Mouse (Mus musculus) liver, embryonic 13.5 days (tissue): Measurements from ENCODE around the gene Adcy1. TPM values are rescaled to one million over a fixed set of nuclear protein-coding genes. Genes with fewer than 3 reads are reported as not detected.

ENCODE experiments used
- ATAC-seq: fragments of 200-750 bp; cut with Nextera tagmentation; 2 replicates; pipeline ENCODE4 v1.8.0; 2017; ENCODE audit warnings: low read depth, mild to moderate bottlenecking, moderate number of reproducible peaks, moderate library complexity
- DNase-seq: peaks from one replicate; pipeline ENCODE4 v3.0.0; 2022
- H3K27ac ChIP-seq: fragments of 300-500 bp; sonication (generic); 2 replicates; pipeline ENCODE4 v1.5.1; 2015; ENCODE audit warnings: moderate library complexity, mild to moderate bottlenecking, inconsistent platforms
- H3K27me3 ChIP-seq: fragments of 300-500 bp; sonication (generic); 2 replicates; pipeline ENCODE4 v1.6.1; 2015; ENCODE audit warnings: mild to moderate bottlenecking, inconsistent platforms
- H3K36me3 ChIP-seq: fragments of 300-500 bp; sonication (generic); 2 replicates; pipeline ENCODE4 v1.6.1; 2015; ENCODE audit warnings: mild to moderate bottlenecking, inconsistent platforms
- H3K4me1 ChIP-seq: fragments of 300-500 bp; sonication (generic); replicated peaks from 2 replicates; pipeline ENCODE4 v1.6.1; 2015; ENCODE audit warnings: inconsistent platforms
- H3K4me2 ChIP-seq: fragments of 300-500 bp; sonication (generic); 2 replicates; pipeline ENCODE4 v1.6.1; 2015; ENCODE audit warnings: inconsistent platforms, mild to moderate bottlenecking, moderate library complexity
- H3K4me3 ChIP-seq: fragments of 300-500 bp; sonication (generic); replicated peaks from 2 replicates; pipeline ENCODE4 v1.5.1; 2015; ENCODE audit warnings: mild to moderate bottlenecking, inconsistent platforms
- H3K9ac ChIP-seq: fragments of 300-500 bp; sonication (generic); 2 replicates; pipeline ENCODE4 v1.6.1; 2015; ENCODE audit warnings: mild to moderate bottlenecking, inconsistent platforms
- H3K9me3 ChIP-seq: fragments of 300-500 bp; sonication (generic); replicated peaks from 2 replicates; pipeline ENCODE4 v1.6.1; 2016; ENCODE audit warnings: inconsistent platforms
- whole genome bisulfite sequencing: fragments of 180-500 bp; shearing (Covaris S2); methylation state at CpG from one replicate; pipeline ENCODE4 v1.1.7; 2015; ENCODE audit not compliant: insufficient replicate concordance; 5-methylcytosine and 5-hydroxymethylcytosine counted together
- polyA plus RNA-seq: library from polyadenylated mRNA; unstranded; fragments of >200 nt; fragmentation: Nextera tagmentation; extraction: Ambion mirVana; gene quantifications from 2 replicates; pipeline ENCODE4 v1.2.1, GENCODE M21; 2015

Gene Adcy1
- 0.21 and 0.24 TPM in 2 replicates for polyA plus RNA-seq

GRCm38 (mm10) chr11:7063001-7063584, at the start of gene Adcy1:
TSS of gene Adcy1 (plus strand) at chr11:7063489.
- no peak for ATAC-seq
- no peak within 1 kb of the TSS for H3K9ac ChIP-seq

DNA sequence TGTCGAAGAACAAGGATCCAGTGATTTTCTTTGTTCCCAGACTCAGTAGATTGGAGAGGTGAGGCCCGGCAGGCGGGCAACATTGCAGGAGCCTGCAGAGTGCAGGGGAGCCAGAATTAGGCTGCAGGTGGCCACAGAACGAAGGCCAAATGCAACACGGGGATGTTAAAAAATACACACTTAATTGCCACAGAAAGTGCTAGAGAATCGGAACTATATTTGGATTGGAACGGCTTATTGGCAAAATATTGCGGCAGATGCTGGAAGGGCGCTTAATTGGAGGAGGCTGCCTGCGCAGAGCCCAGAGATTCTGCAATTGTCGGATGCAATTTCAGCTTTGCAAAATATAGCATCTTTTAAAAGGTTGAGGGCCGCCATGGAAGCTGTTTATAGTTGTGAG, 46.4 kb upstream of the Adcy1 start:
- Histone ChIP-seq H3K9ac (no peak overlapping the region), H3K4me3 (no peak overlapping the region), H3K27ac (no peak overlapping the region), H3K36me3 (no peaks in the 10 kb centered on the region), H3K4me1 (no peaks in the 10 kb centered on the region), H3K9me3 (no peaks in the 10 kb centered on the region), H3K4me2 (no peak overlapping the region), H3K27me3 (no peaks in the 10 kb centered on the region)
- WGBS: 73% methylated on average over 12 of the region's 12 CpGs
- ATAC-seq (no peak), DNase-seq (no peak)

More at GRCm38 (mm10) chr11:7063001-7063584, at the start of gene Adcy1:
- WGBS: 2% methylated on average over 25 of the region's 69 CpGs
- Histone ChIP-seq H3K4me2 (peak within 1 kb of the TSS; percentile 62), H3K27me3 (peaks cover 70% of the 10 kb centered on the region), H3K4me3 (peak within 1 kb of the TSS; percentile 51), H3K9me3 (no peaks in the 10 kb centered on the region), H3K36me3 (no peaks in the 10 kb centered on the region), H3K27ac (no peak within 1 kb of the TSS), H3K4me1 (no peaks in the 10 kb centered on the region; the same call in 1 of the 2 replicates)
- DNase-seq: no peak

DNA sequence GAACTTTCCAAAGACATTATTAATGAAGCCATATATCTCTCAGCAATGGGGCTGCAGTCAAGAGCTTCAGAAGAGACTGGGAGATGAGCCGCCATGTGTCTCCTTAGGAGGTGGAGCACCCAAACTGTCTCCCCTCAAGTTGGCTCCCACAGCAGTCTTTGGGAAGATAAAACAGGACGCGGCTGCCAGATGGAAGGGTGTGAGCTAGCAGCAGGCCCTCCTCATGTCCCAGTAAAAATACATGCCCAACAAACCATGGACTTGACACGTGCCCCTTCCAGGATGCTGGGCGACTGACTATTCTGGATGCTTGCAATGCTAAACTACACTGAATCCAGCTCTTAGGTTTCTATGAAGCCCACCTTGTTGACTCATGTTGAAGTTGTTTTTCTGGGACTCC, 45.2 kb upstream of the Adcy1 start:
- Histone ChIP-seq H3K27ac (no peak overlapping the region), H3K9ac (no peak overlapping the region), H3K4me2 (no peak overlapping the region), H3K9me3 (no peaks in the 10 kb centered on the region), H3K27me3 (no peaks in the 10 kb centered on the region), H3K4me3 (no peak overlapping the region), H3K36me3 (no peaks in the 10 kb centered on the region), H3K4me1 (no peaks in the 10 kb centered on the region)
- WGBS: 81% methylated on average over 5 of the region's 5 CpGs
- no peak for ATAC-seq
- no peak for DNase-seq

DNA sequence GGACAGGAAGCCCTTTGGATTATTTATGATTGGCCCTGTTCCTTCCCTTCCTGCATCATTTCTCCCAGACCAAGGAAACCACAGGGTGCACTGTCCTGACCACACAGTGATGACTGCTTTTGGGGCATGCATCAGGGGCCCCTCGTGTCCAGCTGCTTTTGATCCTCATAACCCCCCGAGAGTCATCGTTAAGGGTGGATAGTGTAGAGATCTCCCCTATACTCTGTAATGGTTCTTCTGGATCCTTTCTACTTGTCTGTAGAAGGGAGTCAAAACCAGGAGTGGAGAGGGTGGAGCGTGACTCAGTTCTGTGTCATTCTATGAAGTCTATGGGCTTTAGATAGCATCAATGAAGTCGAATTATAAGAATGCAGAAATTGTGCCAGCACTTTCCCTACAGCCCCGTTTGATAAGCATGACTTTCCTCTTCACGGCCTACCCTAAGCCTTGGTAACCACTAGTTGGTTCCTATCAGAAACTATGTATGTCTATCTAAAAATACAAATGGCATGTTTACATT, 44.2 kb upstream of the Adcy1 start:
- H3K4me3 ChIP-seq: no peak overlapping the region
- WGBS: 53% methylated on average over 7 of the region's 7 CpGs
- H3K36me3 ChIP-seq: no peaks in the 10 kb centered on the region
- no peak overlapping the region for H3K4me2 ChIP-seq
- DNase-seq (no peak), ATAC-seq (no peak)
- H3K27ac ChIP-seq: no peak overlapping the region
- no peaks in the 10 kb centered on the region for H3K4me1 ChIP-seq
- no peak overlapping the region for H3K9ac ChIP-seq
- H3K27me3 ChIP-seq: no peaks in the 10 kb centered on the region
- no peaks in the 10 kb centered on the region for H3K9me3 ChIP-seq

- H3K27me3 ChIP-seq: no peaks in the 10 kb centered on the region
- no peak overlapping the region for H3K4me3 ChIP-seq
- H3K27ac ChIP-seq: no peak overlapping the region
- no peak overlapping the region for H3K9ac ChIP-seq
- no peaks in the 10 kb centered on the region for H3K9me3 ChIP-seq
- no peaks in the 10 kb centered on the region for H3K4me1 ChIP-seq
- DNase-seq (no peak), ATAC-seq (no peak)
- H3K4me2 ChIP-seq: no peak overlapping the region
- no peaks in the 10 kb centered on the region for H3K36me3 ChIP-seq
- WGBS: 41% methylated on average over 2 of the region's 2 CpGs
These were observed 30.2 kb upstream of the Adcy1 start for GRCm38 (mm10) chr11:7033063-7033462.

DNA sequence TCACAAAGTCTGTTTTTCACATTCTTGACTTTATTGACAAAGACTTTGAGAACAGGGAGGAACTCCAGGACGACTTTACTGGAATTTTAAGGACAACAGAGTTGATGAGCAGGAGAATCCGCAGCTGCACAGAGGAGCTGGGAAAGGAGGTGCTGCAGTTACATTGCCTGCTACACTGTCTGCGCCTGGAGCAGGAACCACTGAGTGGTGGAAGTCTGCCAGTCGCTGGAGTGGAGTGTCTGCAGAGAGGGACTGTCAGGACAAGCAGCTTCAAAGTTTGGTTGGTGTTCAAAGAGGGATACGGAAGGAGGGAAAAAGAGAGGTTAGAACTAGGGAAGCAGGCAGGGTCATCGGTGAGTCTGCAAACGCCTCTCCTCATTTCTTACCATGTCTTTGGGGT, 23.6 kb upstream of the Adcy1 start:
- ATAC-seq (no peak), DNase-seq (no peak)
- no peaks in the 10 kb centered on the region for H3K36me3 ChIP-seq
- H3K4me2 ChIP-seq: no peak overlapping the region
- H3K4me3 ChIP-seq: no peak overlapping the region
- H3K27ac ChIP-seq: no peak overlapping the region
- no peaks in the 10 kb centered on the region for H3K9me3 ChIP-seq
- WGBS: 21% methylated on average over 7 of the region's 7 CpGs
- no peaks in the 10 kb centered on the region for H3K4me1 ChIP-seq
- H3K27me3 ChIP-seq: no peaks in the 10 kb centered on the region
- H3K9ac ChIP-seq: no peak overlapping the region

DNA sequence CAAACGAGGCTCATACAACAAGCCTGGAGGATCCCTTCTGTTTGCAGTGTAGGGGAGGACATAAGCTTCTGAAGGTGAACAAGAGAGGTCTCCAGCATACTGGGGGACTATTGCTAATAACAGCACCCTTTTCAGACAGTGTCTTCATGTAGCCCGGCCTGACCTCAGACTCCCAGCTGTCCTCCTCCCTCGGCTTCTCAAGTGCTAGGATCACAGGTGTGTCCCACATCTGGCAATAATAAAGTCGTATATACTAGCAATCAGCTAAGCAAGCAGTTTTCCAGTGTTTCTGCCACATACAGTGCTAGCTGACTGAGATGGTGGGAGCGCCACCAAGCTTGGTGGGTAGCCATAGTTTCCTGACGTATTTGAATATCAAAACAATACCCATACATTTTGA, 22.5 kb upstream of the Adcy1 start:
- no peak overlapping the region for H3K27ac ChIP-seq
- H3K4me2 ChIP-seq: no peak overlapping the region
- H3K27me3 ChIP-seq: no peaks in the 10 kb centered on the region
- H3K36me3 ChIP-seq: no peaks in the 10 kb centered on the region
- WGBS: 58% methylated on average over 6 of the region's 6 CpGs
- no peaks in the 10 kb centered on the region for H3K9me3 ChIP-seq
- H3K9ac ChIP-seq: no peak overlapping the region
- no peak overlapping the region for H3K4me3 ChIP-seq
- DNase-seq (no peak), ATAC-seq (no peak)
- no peaks in the 10 kb centered on the region for H3K4me1 ChIP-seq

DNA sequence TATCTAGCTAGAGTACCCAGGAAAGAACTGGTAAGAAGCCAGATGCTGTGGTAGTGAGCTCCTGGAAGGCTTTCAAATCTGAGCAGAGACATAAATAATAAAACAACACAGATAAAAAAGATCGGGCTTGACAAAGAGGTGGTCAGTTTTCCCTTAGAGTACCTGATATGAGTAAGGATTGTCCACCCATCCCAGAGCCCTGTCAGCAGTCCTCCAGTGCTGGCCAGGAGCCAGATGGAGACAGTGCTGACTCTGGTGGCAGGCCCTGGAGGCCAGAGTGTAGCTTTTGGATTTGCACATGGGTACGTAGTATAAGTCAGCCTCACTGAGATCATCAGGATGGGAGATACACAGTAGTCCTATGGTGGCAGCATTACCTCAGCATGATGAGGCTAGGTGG, 16.1 kb upstream of the Adcy1 start:
- WGBS: 71% methylated on average over 2 of the region's 2 CpGs
- no peak overlapping the region for H3K4me2 ChIP-seq
- H3K36me3 ChIP-seq: no peaks in the 10 kb centered on the region
- no peaks in the 10 kb centered on the region for H3K4me1 ChIP-seq
- no peak overlapping the region for H3K27ac ChIP-seq
- H3K27me3 ChIP-seq: no peaks in the 10 kb centered on the region
- DNase-seq: no peak
- H3K9ac ChIP-seq: no peak overlapping the region
- ATAC-seq: no peak
- H3K9me3 ChIP-seq: no peaks in the 10 kb centered on the region
- H3K4me3 ChIP-seq: no peak overlapping the region

DNA sequence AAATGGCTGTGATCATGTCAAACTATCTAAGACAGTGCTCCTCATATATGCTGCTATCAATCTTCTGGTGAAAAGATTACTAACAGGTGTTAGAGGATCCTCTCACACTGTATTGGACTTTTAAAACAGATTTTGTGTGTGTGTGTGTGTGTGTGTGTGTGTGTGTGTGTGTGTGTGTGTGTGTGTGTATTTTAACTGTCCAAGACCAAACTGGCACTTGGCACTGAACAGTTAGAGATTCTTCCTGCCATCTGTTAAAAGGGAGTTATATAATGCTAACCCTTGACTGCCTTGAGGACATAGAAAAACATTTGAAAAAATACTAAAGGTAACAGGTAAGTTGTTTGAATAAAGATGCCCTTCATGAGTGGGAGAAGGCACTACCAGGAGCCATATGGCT, 15.7 kb upstream of the Adcy1 start:
- H3K9me3 ChIP-seq: no peaks in the 10 kb centered on the region
- no peak overlapping the region for H3K27ac ChIP-seq
- DNase-seq (no peak), ATAC-seq (no peak)
- no peaks in the 10 kb centered on the region for H3K4me1 ChIP-seq
- no peaks in the 10 kb centered on the region for H3K27me3 ChIP-seq
- no peak overlapping the region for H3K4me2 ChIP-seq
- H3K9ac ChIP-seq: no peak overlapping the region
- H3K4me3 ChIP-seq: no peak overlapping the region
- H3K36me3 ChIP-seq: no peaks in the 10 kb centered on the region

- peaks cover 23% of the 10 kb centered on the region for H3K27me3 ChIP-seq
- DNase-seq (no peak), ATAC-seq (no peak)
- H3K36me3 ChIP-seq: no peaks in the 10 kb centered on the region
- H3K9me3 ChIP-seq: no peaks in the 10 kb centered on the region
- no peak overlapping the region for H3K4me3 ChIP-seq
- no peak overlapping the region for H3K4me2 ChIP-seq
- H3K9ac ChIP-seq: no peak overlapping the region
- no peaks in the 10 kb centered on the region for H3K4me1 ChIP-seq
- 75% methylated on average over 4 of the region's 4 CpGs for WGBS
- no peak overlapping the region for H3K27ac ChIP-seq
These were observed 9.6 kb upstream of the Adcy1 start for GRCm38 (mm10) chr11:7053710-7054109.

- H3K4me2 ChIP-seq: no peak overlapping the region
- no peak for ATAC-seq
- no peaks in the 10 kb centered on the region for H3K9me3 ChIP-seq
- no peaks in the 10 kb centered on the region for H3K4me1 ChIP-seq
- WGBS: 48% methylated on average over 6 of the region's 6 CpGs
- no peaks in the 10 kb centered on the region for H3K36me3 ChIP-seq
- H3K27ac ChIP-seq: no peak overlapping the region
- H3K4me3 ChIP-seq: no peak overlapping the region
- H3K27me3 ChIP-seq: peaks cover 29% of the 10 kb centered on the region
- no peak for DNase-seq
- H3K9ac ChIP-seq: no peak overlapping the region
These were observed 8.5 kb upstream of the Adcy1 start for GRCm38 (mm10) chr11:7054662-7055265.

GRCm38 (mm10) chr11:7055455-7056017, 7.8 kb upstream of the Adcy1 start:
- no peak overlapping the region for H3K9ac ChIP-seq
- DNase-seq (no peak), ATAC-seq (no peak)
- no peaks in the 10 kb centered on the region for H3K36me3 ChIP-seq
- no peak overlapping the region for H3K27ac ChIP-seq
- H3K4me2 ChIP-seq: no peak overlapping the region
- 22% methylated on average over 14 of the region's 14 CpGs for WGBS
- H3K4me3 ChIP-seq: no peak overlapping the region
- H3K9me3 ChIP-seq: no peaks in the 10 kb centered on the region
- peaks cover 34% of the 10 kb centered on the region for H3K27me3 ChIP-seq
- H3K4me1 ChIP-seq: no peaks in the 10 kb centered on the region
